18 mouse cellular contexts compared by ENCODE assay signal in the genomic region with DNA sequence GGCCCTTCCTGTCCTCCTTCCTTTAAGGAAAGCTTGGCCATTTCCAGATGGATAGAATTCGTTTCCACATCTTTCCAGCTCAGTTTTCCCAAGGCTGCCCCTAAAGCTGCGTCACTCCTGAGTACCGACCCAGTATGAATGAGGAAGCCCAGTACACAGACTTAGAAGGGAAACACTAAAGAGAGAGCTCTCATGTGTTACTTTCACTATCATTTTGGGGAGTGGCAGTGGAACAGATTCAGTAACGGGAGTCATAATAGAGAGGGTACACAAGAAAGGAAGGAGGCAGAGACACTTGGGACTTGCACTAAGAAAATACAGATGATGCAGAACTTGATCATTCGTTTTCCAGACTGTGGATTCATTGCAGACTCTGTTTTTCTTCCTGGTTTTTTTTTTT.
DNase-seq lines count a peak whose midpoint lies in the region; ATAC-seq and TF ChIP-seq lines count a peak whose summit lies in the region.
"Had no signal": no experiment of that assay in that cellular context is flagged by ENCODE, and none has a peak within 500 bp of the region (broad histone marks: within the 10 kb centered on the region; RNA-seq: fewer than 3 reads in every experiment).

No protein-coding gene starts in this region.

- H3K27ac ChIP-seq in stomach, postnatal 0 days (replicated peaks): no peak overlapping the region
- no peak overlapping the region for H3K27ac ChIP-seq in kidney, embryonic 16.5 days (ENCODE audit: low read length)
- H3K27ac ChIP-seq: embryonic facial prominence, embryonic 12.5 days; hindbrain, embryonic 15.5 days; macrophage; midbrain, embryonic 13.5 days had no signal

- H3K9me3 ChIP-seq in stomach, postnatal 0 days (ENCODE audit: control insufficient read depth, low read length): no peaks in the 10 kb centered on the region
- H3K9me3 ChIP-seq in kidney, embryonic 16.5 days (ENCODE audit: low read length): no peaks in the 10 kb centered on the region; the same call in 1 of the 2 replicates
- H3K9me3 ChIP-seq: embryonic facial prominence, embryonic 12.5 days; hindbrain, embryonic 15.5 days; midbrain, embryonic 13.5 days had no signal

- H3K9ac ChIP-seq in stomach, postnatal 0 days (ENCODE audit: low read length): no peak overlapping the region
- H3K9ac ChIP-seq in kidney, embryonic 16.5 days (replicated peaks; ENCODE audit: low read length): no peak overlapping the region
- H3K9ac ChIP-seq: embryonic facial prominence, embryonic 12.5 days; forebrain, postnatal 0 days; hindbrain, embryonic 15.5 days; liver, postnatal 0 days; midbrain, embryonic 13.5 days had no signal

- no peak for TF ChIP-seq EP300 in stomach, postnatal 0 days (optimal IDR thresholded peaks at IDR 0.05)

- peak; percentile 83 for ATAC-seq in inflammation-experienced regulatory T-cells, adult 6 months
- no peak for ATAC-seq in stomach, postnatal 0 days (ENCODE audit: low FRiP score, low TSS enrichment)
- no peak for ATAC-seq in kidney, embryonic 16.5 days (ENCODE audit: low FRiP score, low TSS enrichment)
- no peak for ATAC-seq in erythroblast, adult 5-6 weeks (replicated peaks; ENCODE audit: low FRiP score, poor library complexity, severe bottlenecking)
- ATAC-seq: forebrain, postnatal 0 days; liver, postnatal 0 days; midbrain, embryonic 13.5 days had no signal

- no peaks in the 10 kb centered on the region for H3K36me3 ChIP-seq in stomach, postnatal 0 days (ENCODE audit: control insufficient read depth, insufficient read depth, low read length)
- H3K36me3 ChIP-seq in kidney, embryonic 16.5 days (ENCODE audit: insufficient read depth, low read length): no peaks in the 10 kb centered on the region
- H3K36me3 ChIP-seq: embryonic facial prominence, embryonic 12.5 days; hindbrain, embryonic 15.5 days; midbrain, embryonic 13.5 days had no signal

- 75% methylated on average over 5 of the region's 5 CpGs for WGBS in stomach, postnatal 0 days
- 81% methylated on average over 5 of the region's 5 CpGs for WGBS in kidney, embryonic 16.5 days

- DNase-seq in 416B (ENCODE audit: low read depth) (peak; percentile 17), A20 (ENCODE audit: low read depth, low spot score) (peak; percentile 22)
- peak; percentile 27 for DNase-seq in T-cell, adult 2 months (ENCODE audit: low spot score)
- DNase-seq in stomach, postnatal 0 days (ENCODE audit: low spot score): no peak
- no peak for DNase-seq in right cerebral cortex, adult 18-20 months
- DNase-seq: adrenal gland, adult 8-10 months; cerebellum, adult 2 months; forebrain, postnatal 0 days; kidney, adult 2 months; layer of hippocampus, adult 9-11 months; liver, postnatal 0 days had no signal

- H3K4me3 ChIP-seq in stomach, postnatal 0 days (ENCODE audit: low read depth, low read length): no peak overlapping the region
- H3K4me3 ChIP-seq in kidney, embryonic 16.5 days (ENCODE audit: low read length): no peak overlapping the region
- H3K4me3 ChIP-seq: embryonic facial prominence, embryonic 12.5 days; hindbrain, embryonic 15.5 days; midbrain, embryonic 13.5 days had no signal

- TF ChIP-seq CTCF in stomach, postnatal 0 days (IDR thresholded peaks at IDR 0.05; ENCODE audit: low read depth): no peak

- H3K27me3 ChIP-seq in stomach, postnatal 0 days (ENCODE audit: control insufficient read depth, insufficient read depth, low read length): no peaks in the 10 kb centered on the region
- H3K27me3 ChIP-seq in kidney, embryonic 16.5 days (ENCODE audit: insufficient read depth, low read length): no peaks in the 10 kb centered on the region
- H3K27me3 ChIP-seq: embryonic facial prominence, embryonic 12.5 days; hindbrain, embryonic 15.5 days had no signal

- no peak overlapping the region for H3K4me2 ChIP-seq in stomach, postnatal 0 days (replicated peaks; ENCODE audit: low read depth)
- no peak overlapping the region for H3K4me2 ChIP-seq in kidney, embryonic 16.5 days (replicated peaks; ENCODE audit: low read depth, low read length)
- H3K4me2 ChIP-seq: embryonic facial prominence, embryonic 12.5 days; hindbrain, embryonic 15.5 days; midbrain, embryonic 13.5 days had no signal

- H3K4me1 ChIP-seq in stomach, postnatal 0 days (replicated peaks; ENCODE audit: control insufficient read depth, insufficient read depth): no peaks in the 10 kb centered on the region; the same call in 1 of the 2 replicates
- no peaks in the 10 kb centered on the region for H3K4me1 ChIP-seq in kidney, embryonic 16.5 days (ENCODE audit: insufficient read depth, low read length)
- H3K4me1 ChIP-seq: embryonic facial prominence, embryonic 12.5 days; hindbrain, embryonic 15.5 days; midbrain, embryonic 13.5 days had no signal

Comparison
In these comparisons a context has a peak if more than half of its experiments do, and no peak if none do; other contexts are left out.
1. DNase-seq: peak in 416B (single experiment), A20 (single experiment) and T-cell, adult 2 months (single experiment); none in stomach, postnatal 0 days (single experiment) and right cerebral cortex, adult 18-20 months (single experiment).